Mouse (Mus musculus) intestine, embryonic 14.5 days (tissue): ENCODE data around the gene Pih1d1. TPM values are rescaled to one million over a fixed set of nuclear protein-coding genes. Genes with fewer than 3 reads are reported as not detected.
A peak's percentile ranks its signal among the peaks of the same experiment; 100 is the strongest.

Experiments used
- ATAC-seq: fragments of 200-750 bp; cut with Nextera tagmentation; replicated peaks from 2 replicates; pipeline ENCODE4 v1.8.0; 2017; ENCODE audit warnings: low read depth, moderate number of reproducible peaks, moderate TSS enrichment, moderate library complexity; ENCODE audit not compliant: low FRiP score, low TSS enrichment
- DNase-seq: peaks from one replicate; pipeline ENCODE4 v3.0.0-alpha.2; 2018; ENCODE audit warnings: low spot score
- H3K27ac ChIP-seq: fragments of 300-500 bp; sonication (generic); 2 replicates; pipeline ENCODE4 v1.5.1; 2014; ENCODE audit warnings: low read depth, mild to moderate bottlenecking, control low read depth
- H3K27me3 ChIP-seq: fragments of 300-500 bp; sonication (generic); replicated peaks from 2 replicates; pipeline ENCODE4 v1.6.1; 2014; ENCODE audit warnings: low read length, control low read depth; ENCODE audit not compliant: control insufficient read depth, insufficient read depth
- H3K36me3 ChIP-seq: fragments of 300-500 bp; sonication (generic); 2 replicates; pipeline ENCODE4 v1.6.1; 2014; ENCODE audit warnings: low read length, control low read depth; ENCODE audit not compliant: control insufficient read depth, insufficient read depth
- H3K4me1 ChIP-seq: fragments of 300-500 bp; sonication (generic); replicated peaks from 2 replicates; pipeline ENCODE4 v1.6.1; 2014; ENCODE audit warnings: low read length, control low read depth, mixed read lengths; ENCODE audit not compliant: control insufficient read depth, insufficient read depth
- H3K4me2 ChIP-seq: fragments of 300-500 bp; sonication (generic); 2 replicates; pipeline ENCODE4 v1.6.1; 2014; ENCODE audit warnings: low read length
- H3K4me3 ChIP-seq: fragments of 300-500 bp; sonication (generic); 2 replicates; pipeline ENCODE4 v1.5.1; 2014; ENCODE audit warnings: low read depth, low read length, control low read depth, mixed read lengths
- H3K9ac ChIP-seq: fragments of 300-500 bp; sonication (generic); 2 replicates; pipeline ENCODE4 v1.6.1; 2014; ENCODE audit warnings: mild to moderate bottlenecking, low read length
- H3K9me3 ChIP-seq: fragments of 300-500 bp; sonication (generic); 2 replicates; pipeline ENCODE4 v1.6.1; 2016; ENCODE audit warnings: low read length, control low read depth; ENCODE audit not compliant: control insufficient read depth
- WGBS: fragments of 180-500 bp; shearing (Covaris S2); extraction: QIAGEN DNeasy Blood & Tissue Kit; methylation state at CpG from one replicate; pipeline ENCODE4 v1.1.7; 2014; 5-methylcytosine and 5-hydroxymethylcytosine counted together
- polyA plus RNA-seq: library from polyadenylated mRNA; unstranded; fragments of >200 nt; fragmentation: Nextera tagmentation; extraction: Ambion mirVana; gene quantifications from 2 replicates; pipeline ENCODE4 v1.2.1, GENCODE M21; 2014

The Pih1d1 gene
- polyA plus RNA-seq, 1 experiment from 2014 or later = 108 TPM

- no peak within 1 kb of the TSS for H3K9ac ChIP-seq
- peak; percentile 70 for DNase-seq
These were observed 9.8 kb downstream of the Pih1d1 start, which contains the start of gene Slc17a7 for GRCm38 (mm10) chr7:45163735-45164490. Gene Slc17a7 (plus strand): TSS chr7:45163949.

GRCm38 (mm10) chr7:45164833-45165232 is 10.7 kb downstream of the Pih1d1 start:
- no peak overlapping the region for H3K4me2 ChIP-seq
- ATAC-seq (no peak), DNase-seq (no peak)
- no peak overlapping the region for H3K27ac ChIP-seq
- no peaks in the 10 kb centered on the region for H3K4me1 ChIP-seq
- no peak overlapping the region for H3K4me3 ChIP-seq
- peaks cover 12% of the 10 kb centered on the region for H3K9me3 ChIP-seq
- peaks cover 11% of the 10 kb centered on the region for H3K36me3 ChIP-seq
- no peak overlapping the region for H3K9ac ChIP-seq
- WGBS = 72% methylated on average over 5 of the region's 5 CpGs
- H3K27me3 ChIP-seq = peaks cover 76% of the 10 kb centered on the region

More at GRCm38 (mm10) chr7:45163735-45164490, 9.8 kb downstream of the Pih1d1 start, which contains the start of gene Slc17a7:
- Histone ChIP-seq H3K4me2 (peak within 1 kb of the TSS; percentile 51), H3K9me3 (peaks cover 3% of the 10 kb centered on the region), H3K4me1 (no peaks in the 10 kb centered on the region), H3K27ac (no peak within 1 kb of the TSS), H3K36me3 (peaks cover 20% of the 10 kb centered on the region), H3K27me3 (peaks cover 67% of the 10 kb centered on the region), H3K4me3 (peak within 1 kb of the TSS; percentile 25)
- ATAC-seq = no peak
- 2% methylated on average over 36 of the region's 41 CpGs for WGBS

DNA sequence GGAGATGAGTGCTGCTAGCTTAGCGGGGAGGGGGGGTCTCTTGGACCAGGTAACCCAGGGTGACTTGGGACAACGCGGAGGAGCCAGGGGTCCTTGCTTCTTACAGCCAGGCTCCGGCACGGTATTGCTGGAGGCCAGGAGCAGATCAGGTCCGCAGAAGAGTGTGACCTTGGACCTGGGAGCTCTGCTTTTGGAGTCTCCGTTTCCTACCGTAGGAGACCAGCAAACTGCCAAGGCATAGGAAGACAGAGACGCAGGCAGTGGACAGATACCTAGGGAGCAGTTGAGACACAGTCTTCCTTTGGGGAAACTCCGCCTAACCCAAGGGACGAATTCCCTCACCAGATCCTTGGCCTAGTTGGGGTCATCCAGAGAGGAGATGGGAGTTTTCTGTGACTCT is 11.6 kb downstream of the Pih1d1 start:
- no peak overlapping the region for H3K27ac ChIP-seq
- peaks cover 2% of the 10 kb centered on the region; the same call in 1 of the 2 replicates for H3K36me3 ChIP-seq
- ATAC-seq = no peak
- H3K27me3 ChIP-seq = peaks cover 78% of the 10 kb centered on the region
- no peak overlapping the region for H3K9ac ChIP-seq
- peaks cover 21% of the 10 kb centered on the region for H3K9me3 ChIP-seq
- H3K4me3 ChIP-seq = no peak overlapping the region
- 47% methylated on average over 11 of the region's 11 CpGs for WGBS
- H3K4me2 ChIP-seq = no peak overlapping the region
- DNase-seq = no peak
- H3K4me1 ChIP-seq = no peaks in the 10 kb centered on the region

DNA sequence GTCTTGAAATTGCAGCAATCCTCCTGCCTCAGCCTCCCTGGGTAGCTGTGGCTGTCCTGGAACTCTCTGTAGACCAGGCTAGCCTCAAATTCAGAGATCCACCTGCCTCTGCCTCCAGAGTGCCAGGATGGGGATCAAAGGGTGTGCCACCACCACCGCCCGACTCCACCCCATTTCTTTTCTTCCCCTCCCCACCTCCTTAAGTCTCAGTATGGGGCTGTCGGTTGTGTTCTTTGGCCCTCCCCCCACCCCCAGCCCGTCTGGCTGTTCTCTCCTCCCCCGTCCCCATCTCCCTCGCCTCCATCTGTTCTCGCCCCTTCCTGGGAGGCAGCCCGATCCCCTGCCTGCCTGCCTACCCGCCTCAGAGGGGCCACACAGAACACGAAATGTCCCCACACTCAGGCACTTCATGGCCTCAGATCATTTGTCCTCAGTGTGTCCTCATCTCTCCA is 12.9 kb downstream of the Pih1d1 start:
- no peak for ATAC-seq
- Histone ChIP-seq H3K9me3 (peaks cover 21% of the 10 kb centered on the region), H3K4me2 (no peak overlapping the region), H3K36me3 (no peaks in the 10 kb centered on the region), H3K27ac (no peak overlapping the region), H3K9ac (no peak overlapping the region), H3K4me3 (no peak overlapping the region), H3K4me1 (no peaks in the 10 kb centered on the region), H3K27me3 (peaks cover 84% of the 10 kb centered on the region)
- WGBS = 27% methylated on average over 10 of the region's 10 CpGs
- no peak for DNase-seq

DNA sequence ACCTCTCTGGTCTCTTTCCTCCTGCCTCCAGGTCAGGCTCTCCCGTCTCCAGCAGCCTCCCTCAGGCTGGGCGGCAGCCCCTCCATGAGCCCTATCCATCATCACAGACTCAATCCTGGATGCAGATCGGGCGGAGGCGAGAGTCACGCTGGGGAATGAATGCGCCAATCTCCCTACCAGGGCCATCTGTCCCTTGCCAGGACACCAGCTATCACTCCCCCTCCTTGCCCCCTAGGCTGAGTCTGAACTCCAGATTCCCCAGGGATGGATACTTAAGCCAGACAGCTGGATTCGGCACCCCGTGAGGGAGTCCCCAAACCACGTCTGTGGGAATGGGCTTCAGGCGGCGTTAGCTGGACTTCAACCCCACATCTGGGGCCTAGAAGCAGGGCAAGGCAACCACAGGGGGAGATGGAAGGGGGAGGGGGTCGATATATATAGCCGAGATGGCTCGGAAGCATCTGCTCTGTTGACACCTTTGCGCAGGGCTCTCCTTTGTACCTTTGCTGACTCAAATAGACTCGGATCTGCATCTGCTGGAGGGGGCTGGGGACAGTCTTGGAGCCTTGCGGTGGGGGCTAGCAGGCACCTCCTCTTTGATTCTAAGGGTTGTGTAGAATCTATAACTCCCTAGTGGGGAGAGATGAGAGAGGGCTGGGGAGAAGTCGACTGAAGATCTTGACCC is 13.8 kb downstream of the Pih1d1 start:
- H3K4me3 ChIP-seq = no peak overlapping the region
- H3K27ac ChIP-seq = no peak overlapping the region
- no peak for ATAC-seq
- no peak overlapping the region for H3K4me2 ChIP-seq
- H3K9me3 ChIP-seq = peaks cover 21% of the 10 kb centered on the region
- H3K36me3 ChIP-seq = no peaks in the 10 kb centered on the region
- H3K9ac ChIP-seq = no peak overlapping the region
- DNase-seq = no peak
- H3K27me3 ChIP-seq = peaks cover 77% of the 10 kb centered on the region
- WGBS = 2% methylated on average over 19 of the region's 19 CpGs
- H3K4me1 ChIP-seq = no peaks in the 10 kb centered on the region

DNA sequence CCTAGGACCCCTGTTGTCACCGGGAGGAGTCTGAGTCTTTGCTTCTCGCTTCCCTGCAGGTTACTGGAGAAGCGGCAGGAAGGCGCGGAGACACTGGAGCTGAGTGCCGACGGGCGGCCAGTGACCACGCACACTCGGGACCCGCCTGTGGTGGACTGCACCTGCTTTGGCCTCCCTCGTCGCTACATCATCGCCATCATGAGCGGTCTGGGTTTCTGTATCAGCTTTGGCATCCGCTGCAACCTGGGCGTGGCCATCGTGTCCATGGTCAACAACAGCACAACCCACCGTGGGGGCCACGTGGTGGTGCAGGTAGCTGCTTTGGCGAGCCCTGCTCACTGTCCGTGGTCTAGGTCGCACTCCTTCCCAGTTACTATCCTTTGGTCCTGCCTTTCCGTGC is 14.6 kb downstream of the Pih1d1 start:
- Histone ChIP-seq H3K4me2 (no peak overlapping the region), H3K9me3 (peaks cover 21% of the 10 kb centered on the region), H3K9ac (no peak overlapping the region), H3K27me3 (peaks cover 73% of the 10 kb centered on the region), H3K4me3 (no peak overlapping the region), H3K36me3 (no peaks in the 10 kb centered on the region), H3K4me1 (no peaks in the 10 kb centered on the region), H3K27ac (no peak overlapping the region)
- DNase-seq (no peak), ATAC-seq (no peak)
- WGBS = 7% methylated on average over 24 of the region's 24 CpGs

DNA sequence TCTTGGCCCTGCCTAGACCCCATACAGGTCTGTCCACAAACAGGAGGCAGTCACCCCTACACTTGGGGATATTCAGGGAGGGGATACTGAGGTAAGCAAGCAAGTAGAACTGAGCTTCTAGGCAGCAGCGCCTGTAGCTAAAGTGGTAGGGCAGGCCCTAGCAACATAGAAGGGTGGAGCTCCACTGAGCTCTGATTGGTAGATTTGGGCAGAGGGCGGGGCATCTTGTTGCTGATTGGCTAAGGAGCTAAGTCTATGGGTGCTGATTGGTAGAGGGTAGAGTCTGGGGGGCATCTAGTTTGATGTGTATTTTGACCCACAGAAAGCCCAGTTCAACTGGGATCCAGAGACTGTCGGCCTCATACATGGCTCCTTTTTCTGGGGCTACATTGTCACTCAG is 15.4 kb downstream of the Pih1d1 start:
- no peak overlapping the region for H3K4me2 ChIP-seq
- 87% methylated on average over 3 of the region's 3 CpGs for WGBS
- no peak overlapping the region for H3K27ac ChIP-seq
- no peak overlapping the region for H3K4me3 ChIP-seq
- DNase-seq (no peak), ATAC-seq (no peak)
- H3K36me3 ChIP-seq = no peaks in the 10 kb centered on the region
- H3K4me1 ChIP-seq = no peaks in the 10 kb centered on the region
- H3K27me3 ChIP-seq = peaks cover 72% of the 10 kb centered on the region
- H3K9ac ChIP-seq = no peak overlapping the region
- peaks cover 21% of the 10 kb centered on the region for H3K9me3 ChIP-seq

GRCm38 (mm10) chr7:45172974-45173373 is 18.9 kb downstream of the Pih1d1 start:
- DNase-seq = no peak
- H3K4me3 ChIP-seq = no peak overlapping the region
- no peak overlapping the region for H3K9ac ChIP-seq
- H3K4me2 ChIP-seq = no peak overlapping the region
- no peaks in the 10 kb centered on the region for H3K36me3 ChIP-seq
- H3K9me3 ChIP-seq = peaks cover 21% of the 10 kb centered on the region
- H3K27ac ChIP-seq = no peak overlapping the region
- ATAC-seq = no peak
- peaks cover 72% of the 10 kb centered on the region for H3K27me3 ChIP-seq
- peaks cover 5% of the 10 kb centered on the region for H3K4me1 ChIP-seq
- 62% methylated on average over 7 of the region's 7 CpGs for WGBS
